Mouse (Mus musculus) layer of hippocampus, adult 9-10 months (tissue): ENCODE measurements at regions not wholly inside any gene's neighbourhood (a gene's known extent, or its start where the extent isn't known, plus 50 kb on each side); places are given as distances from the start of the nearest gene placed in this dataset.

ENCODE experiments used
- DNase-seq: peaks from one replicate; pipeline ENCODE4 v3.0.0; 2022; ENCODE audit warnings: low spot score

DNA sequence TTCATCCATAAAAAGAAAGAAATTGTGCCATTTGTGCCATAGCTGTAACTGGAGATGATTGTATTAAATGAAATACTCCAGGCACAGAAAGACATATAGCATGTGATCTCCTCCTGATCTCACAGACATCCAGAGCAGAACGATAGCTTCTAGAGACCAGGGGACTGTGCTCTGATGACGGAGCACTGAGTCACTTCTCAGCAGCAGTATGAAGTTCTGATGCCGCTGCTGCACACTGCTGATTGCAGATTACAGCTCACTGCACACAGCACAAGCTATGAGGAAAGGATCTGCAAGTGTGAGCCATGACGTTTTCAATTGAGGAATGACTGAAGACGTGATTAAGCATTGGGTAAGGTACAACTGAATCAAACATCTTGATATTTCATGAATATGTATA lies 190.6 kb upstream of the Adamts9 start:
- DNase-seq = no peak

DNA sequence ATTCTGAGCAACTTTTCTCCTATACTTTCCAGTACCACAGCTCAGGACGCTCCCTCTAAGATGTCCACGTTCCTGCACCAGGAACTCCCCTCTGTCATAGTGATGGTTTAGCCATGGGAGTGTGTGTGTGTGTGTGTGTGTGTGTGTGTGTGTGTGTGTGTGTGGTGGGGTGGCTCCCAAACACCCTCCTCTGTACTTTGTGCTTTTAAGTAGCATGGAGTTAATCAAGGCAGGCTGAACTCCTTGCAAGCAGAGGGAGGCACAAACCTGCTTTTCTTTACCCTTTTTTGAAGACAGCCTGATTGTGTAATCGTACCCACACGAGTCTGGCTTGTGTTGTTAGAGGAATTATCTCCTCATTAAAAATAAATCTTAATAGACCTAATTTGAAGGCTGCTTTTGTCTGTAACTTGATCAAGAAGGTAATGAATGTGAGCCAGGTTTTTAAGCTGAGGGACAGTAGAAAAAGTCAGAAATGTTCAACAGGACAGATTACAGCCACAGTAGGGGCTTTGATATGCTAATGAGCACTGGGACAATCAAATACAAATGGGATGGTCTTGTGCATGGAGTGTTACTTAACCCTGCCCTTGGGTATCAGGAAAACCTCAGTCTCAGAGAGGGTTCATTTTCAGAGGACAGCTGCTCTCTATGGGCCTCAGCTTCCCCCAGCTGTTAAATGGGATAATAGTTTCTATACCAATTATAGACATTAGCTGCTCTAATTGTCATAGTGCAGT lies 187.8 kb upstream of the Adamts9 start:
- DNase-seq = no peak

DNA sequence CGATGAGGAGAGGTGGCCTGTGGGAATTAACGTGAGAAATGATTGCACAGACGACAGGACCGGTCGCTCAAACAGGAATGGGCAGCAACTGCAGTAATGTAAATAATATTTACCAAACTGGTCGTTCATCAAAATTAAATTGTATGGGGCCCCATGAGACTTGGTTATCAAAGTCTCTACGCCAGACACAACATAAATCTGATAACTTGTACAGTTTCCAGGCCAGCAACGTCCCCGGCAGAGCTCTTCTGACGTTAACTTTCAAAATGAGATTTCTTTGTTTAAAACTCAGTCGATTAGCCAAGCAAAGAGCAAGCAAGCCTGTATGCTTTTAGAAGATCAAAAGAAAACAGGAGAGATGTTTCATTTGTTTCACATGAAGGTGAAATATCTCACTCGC lies 176.2 kb upstream of the Adamts9 start:
- no peak for DNase-seq

DNA sequence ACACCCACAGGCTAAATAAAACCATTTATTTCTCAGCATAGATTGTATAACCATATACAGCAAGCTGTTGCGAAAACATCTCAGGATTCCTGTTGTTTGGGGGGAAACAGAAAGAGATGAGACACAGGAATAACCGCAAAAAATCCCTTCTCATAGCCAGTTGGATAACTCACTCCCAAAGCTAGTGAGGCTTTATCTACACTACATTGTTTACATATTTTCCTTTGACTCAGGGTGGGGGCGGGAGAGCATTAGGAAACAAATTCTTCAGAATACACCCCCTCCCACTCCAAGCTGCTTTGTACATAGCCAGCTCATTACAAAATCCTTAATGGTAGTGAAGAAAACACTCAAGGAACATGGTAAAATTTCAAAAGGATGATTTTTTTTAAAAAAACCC lies 170.1 kb upstream of the Adamts9 start:
- DNase-seq = no peak

DNA sequence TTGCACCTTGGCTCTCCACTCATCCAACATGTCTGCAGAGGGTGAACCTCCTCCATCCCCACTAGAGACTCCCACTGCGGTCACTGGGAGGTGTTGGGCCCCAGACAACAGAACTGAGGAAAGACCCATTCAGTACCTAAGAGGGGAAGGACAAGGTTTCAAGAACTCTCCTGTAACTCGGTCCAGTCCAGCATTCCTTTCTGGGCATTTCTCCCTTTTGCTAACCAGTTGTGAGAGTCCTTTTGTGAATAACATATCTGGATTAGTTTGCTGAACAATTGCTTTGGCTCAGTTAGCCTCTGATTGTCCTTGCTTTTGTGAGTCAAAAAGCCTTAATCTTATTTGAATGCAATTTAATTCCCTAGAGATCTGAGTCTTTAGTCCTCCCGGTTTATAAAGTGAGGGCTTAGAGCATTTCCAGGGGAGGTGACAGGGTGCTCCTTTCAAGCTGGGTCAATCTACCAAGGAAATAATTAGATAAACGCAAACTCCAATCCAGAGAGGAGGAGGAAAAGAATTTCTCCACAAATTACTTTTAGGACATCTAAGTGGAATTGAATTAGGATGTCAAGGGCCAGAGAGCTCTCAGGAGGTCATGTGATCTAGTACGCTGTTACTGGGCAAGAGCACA lies 151.6 kb upstream of the Adamts9 start:
- no peak for DNase-seq

DNA sequence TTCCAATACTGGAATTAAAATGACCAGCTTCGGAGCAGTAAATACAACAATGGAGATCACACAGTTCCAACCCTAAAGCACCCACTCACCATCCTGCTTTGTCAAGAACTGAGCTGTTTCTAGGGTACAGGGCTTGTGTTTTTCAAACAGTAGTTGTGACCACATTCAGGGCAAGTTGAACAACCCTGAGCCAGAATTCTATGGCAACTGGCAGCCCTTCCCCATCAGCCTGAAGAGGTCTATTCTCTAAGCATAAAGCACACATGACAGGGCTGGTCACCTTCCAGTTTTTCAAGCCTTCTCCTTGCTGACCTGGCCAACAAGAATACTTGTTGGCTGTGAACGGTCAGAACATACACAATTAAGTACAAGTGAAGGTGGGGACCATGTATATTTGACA lies 150.5 kb upstream of the Adamts9 start:
- DNase-seq = no peak

DNA sequence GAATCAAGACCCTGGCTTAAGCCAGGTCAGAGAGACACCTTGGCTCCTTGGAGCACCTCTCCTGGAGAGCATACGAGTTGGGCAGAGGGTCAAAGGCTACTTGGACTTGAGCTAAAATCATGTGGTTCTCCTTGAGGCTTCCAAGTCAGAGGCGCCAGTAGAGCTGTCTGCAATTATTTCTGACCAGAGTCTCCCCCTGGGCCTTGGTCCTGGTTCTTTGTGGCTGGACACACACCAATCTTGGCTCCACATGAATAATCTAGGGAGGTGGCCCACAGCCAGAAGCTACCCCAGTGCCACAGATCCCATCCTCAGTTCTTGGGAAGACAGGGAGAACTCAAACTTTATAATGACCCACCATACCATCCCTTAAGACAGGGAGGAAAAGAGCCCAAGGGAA lies 144.0 kb upstream of the Adamts9 start:
- no peak for DNase-seq

DNA sequence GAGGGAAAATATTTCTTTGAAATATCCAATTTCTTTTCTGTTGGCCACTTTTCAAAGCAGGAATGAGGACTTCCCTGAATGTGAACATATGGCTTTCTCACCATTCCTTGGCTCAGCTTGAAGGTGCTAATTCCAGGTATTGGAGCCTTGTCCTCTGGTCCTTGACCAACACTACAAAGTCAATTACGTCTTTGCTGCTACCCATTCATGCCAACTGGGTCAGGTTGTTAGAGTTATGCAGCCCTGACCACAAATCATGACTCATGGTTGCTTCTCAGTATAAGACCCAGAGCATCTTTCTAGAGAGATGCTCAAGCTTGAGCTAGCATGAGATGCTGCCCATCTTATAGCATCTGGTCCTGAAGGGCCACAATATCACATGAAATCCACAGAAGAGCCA lies 141.0 kb upstream of the Adamts9 start:
- no peak for DNase-seq

DNA sequence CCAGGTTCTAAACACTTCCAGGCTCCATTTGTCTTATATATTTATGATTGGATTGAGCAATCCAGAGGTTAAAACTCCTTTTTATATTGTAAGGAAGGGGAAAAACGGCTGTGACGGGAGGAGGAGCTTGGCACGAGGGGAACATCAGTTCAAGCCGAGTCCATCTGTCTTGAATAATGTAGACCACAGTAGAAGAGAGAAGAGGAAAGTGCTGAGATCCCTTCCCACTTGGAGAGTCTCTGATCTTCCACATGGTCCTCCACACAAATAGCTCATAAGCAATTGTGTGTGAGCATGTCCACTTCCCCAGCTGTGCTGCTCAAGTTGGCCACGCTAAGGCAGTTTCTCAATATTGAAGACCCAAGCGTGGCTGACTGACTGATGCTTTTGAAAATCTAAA lies 140.4 kb upstream of the Adamts9 start:
- no peak for DNase-seq

DNA sequence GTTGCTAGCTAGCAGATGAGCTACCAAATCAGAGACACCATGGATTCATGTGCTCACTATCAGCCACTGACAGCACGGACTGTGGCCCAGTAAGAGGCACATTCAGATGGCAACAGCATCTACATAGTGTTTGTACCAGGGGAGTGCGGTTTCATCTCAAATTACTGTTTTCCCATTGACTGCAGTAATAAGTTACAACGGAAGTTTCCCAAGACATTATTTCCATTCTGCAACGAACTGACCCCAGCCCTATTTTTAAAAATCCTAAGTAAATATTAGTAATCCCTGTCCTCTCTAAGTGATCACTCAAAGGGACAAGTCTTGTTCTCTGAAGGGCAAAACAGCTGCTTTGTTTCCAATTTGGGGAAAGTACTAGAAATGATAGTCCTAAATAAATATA lies 138.9 kb upstream of the Adamts9 start:
- DNase-seq = no peak

DNA sequence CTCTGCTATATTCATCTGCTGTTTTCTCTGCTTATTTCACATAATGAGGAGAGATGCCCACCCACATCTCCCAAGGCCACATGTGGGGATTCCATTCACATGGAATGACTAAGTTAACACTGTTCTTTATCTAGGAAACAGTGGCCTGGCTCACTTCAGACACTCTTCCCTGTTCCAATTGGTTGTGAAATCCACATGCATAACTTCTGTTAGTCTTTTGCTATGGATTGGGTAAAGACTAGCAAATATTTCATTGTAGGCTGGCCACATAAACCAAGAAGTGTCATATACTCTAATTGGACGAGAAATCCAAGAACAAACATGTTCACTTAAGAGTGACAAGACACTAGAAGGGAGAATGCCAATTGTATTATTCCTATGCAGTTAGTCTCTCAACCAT lies 133.4 kb upstream of the Adamts9 start:
- no peak for DNase-seq

DNA sequence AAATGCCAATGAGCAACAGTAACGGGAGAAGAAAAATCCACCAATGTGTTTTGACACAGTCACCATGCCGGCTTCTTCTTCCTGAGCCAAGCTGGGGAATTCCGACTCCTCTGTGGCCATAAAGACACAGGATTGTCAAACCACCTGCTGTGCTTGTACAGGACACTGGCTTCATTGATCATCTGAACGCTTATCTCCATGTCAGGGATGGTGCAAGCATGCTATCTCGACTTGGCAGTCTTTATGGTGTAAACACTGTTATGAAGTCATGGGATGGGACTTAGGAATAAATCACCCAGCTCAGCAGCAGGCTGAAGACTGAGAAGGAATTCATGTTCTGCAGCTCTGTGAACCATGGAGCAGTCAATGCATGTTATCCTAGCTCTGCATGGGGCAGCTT lies 132.6 kb upstream of the Adamts9 start:
- DNase-seq = no peak

DNA sequence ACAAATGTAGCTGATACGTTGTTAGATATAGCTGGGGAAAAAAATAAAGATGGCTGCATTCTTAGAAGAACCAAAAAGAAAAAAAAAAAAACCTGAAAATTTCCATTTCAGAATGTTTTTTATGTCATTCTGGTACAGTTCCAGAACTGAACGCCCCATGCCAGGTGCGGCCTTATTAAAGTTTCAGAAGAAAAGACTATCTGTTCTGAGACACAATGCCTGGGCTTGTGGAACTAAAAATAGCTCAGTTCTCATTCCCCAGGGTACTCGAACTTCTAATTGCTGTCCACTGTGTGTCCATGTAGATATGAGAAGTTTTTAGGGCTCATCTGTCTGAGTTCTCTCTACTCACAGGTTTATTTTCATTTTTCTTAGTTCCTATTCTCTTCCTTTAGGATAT lies 131.7 kb upstream of the Adamts9 start:
- DNase-seq = no peak

DNA sequence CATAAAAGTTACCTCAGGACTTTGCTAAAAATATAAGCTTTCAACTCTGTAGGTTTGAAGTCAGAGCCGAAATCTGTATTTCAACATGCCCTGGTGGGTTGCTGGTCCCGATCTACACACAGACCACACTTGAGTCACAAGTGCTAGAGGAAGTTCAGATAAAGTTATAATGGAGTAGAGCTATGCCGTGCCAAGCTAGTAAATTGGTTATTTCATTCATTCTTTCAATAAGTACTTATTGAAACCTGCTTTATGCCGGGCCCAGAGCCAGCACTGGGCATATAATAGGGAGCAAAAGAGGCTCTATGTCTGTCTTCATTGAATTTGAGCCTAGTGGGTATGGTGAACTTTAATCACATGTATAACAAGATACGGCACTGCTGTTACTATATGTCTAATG lies 127.6 kb upstream of the Adamts9 start:
- DNase-seq = no peak

DNA sequence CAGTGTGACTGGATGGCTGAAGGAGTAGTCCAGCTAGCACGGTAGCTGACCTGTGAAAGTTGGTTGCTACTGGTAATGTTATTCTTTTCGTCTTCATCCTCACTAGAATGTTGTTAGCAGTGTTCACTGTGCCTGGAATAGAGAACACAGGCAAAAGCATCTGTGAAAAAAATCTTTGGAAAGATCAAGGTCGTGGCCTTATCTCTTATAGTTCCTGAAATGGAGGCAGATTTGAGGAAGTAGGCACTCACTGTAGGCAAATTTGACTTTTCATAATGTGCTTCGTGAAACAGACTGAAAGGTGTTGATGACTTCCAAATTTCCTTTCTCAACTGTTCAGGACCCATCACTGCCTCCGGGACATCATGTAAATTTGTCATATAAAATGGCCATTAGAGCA lies 124.5 kb upstream of the Adamts9 start:
- no peak for DNase-seq

DNA sequence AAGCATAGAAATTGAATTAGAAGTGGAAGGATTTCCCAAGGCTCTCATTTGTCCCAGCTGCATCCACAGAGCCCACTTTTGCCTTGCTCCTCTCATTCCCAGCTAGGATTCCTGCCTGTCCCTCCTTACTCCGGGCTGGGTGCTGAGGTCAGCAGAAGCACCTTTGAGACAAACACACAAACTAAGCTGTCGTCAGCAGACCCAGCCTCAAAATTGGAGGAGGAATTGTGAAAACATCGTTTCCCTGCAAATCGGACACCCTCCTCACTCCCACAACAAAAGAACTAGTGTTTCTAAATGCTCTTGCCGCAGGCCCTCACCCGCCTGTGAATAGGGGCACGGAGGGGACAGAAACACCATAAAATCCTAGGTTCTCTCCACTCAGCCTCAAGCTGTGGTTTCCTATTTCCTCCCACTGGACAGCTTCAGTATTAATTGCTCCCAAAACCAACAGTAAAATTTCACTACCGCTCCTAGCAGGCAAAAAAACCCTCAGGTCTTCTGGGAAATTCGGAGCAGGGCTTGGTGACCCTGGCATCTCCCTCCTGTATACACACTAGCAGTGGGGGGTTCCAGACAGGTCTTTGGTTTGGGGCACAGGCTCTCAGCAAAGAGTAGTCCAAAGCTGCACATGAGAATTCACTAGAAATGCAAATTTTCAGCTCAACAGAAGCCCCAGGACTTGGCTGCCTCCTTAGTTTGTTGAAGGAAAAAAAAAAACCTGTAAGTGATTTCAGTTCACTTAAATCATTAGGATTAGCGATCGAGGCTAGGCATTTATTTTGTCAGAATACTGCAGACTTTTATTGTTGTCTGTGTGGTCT lies 123.5 kb upstream of the Adamts9 start:
- DNase-seq = no peak

DNA sequence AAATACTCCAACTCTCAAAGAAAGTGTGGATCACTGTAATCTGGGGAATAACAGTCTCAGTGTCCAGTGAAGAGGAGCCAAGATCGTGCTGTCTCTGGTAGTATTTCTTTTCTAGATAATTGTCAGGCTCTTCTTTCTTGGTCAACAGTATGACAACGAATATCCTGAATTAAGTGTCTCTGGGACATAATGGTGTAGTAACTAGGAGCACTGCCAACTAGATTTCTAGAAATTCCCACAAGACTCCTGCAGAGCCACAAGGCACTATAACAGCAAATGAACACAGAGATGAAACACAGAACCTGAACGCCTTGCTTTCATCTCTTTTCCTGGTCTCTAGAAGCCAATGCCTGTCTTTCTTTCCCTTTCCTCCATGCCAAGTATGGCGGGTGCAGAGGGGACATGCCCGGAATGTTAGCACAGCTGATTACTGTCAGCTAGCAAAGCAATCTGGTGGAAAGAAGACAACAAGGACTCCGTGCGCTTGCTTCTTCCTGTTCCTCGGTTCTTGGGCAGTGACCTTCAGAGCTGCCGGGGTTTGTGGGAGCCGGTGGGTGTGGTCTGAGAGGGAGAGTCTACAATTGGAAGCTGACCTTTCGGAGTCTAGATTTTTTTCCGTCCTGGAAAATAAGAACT lies 122.7 kb upstream of the Adamts9 start:
- no peak for DNase-seq

DNA sequence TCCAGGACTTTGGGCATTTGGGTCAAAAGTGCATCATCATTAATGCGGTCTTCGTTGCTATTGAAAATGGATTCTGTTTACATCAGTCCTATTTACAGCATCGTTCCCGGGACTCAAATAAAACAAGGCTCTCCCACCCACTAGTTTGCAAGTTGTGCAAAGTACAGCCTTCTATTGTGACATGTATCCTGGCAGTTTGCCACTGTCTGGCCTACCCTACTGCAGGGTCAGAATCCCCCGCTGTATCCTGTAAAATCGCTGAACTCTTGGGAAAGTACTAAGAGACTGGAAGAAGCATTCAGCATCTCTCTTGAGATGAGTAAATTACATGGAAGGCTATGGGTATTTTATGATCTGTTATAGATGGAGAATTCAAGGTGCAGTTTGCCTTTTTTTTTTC lies 122.1 kb upstream of the Adamts9 start:
- no peak for DNase-seq

DNA sequence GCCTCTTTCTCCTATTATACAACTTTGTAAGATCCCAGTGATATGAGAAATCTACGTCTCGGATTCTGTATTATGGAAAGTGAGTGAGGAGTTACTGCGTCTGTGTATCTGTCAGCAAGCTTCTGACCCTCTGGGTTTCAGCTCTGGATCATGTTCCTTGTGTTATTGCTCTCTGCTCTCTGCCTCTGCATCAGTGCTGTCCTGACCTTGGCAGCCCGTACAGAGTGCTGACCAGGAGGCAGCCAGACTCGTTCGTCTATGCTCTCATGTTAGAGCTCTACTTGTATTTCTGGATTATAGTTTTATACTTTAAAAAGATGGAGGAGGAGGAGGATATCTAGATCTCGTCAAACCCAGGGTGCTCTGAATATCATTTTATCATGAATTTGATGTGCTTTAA lies 121.1 kb upstream of the Adamts9 start:
- no peak for DNase-seq

DNA sequence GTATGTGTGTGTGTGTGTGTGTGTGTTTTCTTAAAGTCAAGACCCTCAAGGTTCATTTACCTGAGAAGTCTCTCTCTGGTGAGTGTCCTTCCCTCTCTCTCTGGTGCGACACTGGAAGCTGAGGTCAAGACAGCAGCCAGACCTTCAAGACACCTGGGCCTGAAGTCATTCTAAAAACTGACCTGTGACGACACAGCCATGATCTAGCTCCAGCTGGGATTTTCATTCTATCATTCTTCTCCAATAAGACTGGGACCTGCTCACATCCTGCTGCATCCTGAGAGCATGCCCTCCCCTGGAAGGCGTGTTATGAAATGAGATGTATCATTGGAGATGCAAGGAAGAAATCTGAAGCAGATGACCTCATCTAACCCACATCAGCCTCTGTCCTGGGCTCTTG lies 118.4 kb upstream of the Adamts9 start:
- no peak for DNase-seq

DNA sequence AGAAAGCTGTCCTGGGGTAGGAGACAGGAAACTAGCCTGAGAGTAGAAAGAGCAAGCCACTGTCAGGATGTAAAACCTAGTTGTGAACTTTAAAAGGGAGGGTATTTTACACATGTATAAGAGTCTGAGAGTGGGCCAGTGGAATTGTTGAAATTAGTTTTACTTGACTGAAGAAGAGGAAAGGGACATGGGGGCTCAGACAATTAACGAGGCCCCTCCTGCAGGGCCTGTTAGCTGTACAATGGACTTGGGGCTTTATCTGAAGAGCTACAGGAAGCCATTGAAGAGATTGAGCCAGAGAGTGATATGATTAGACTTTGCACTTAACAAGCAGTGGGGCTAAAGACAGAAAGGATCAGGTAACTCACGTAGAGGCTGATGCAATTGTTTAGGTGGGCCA lies 102.2 kb upstream of the Adamts9 start:
- DNase-seq = no peak

DNA sequence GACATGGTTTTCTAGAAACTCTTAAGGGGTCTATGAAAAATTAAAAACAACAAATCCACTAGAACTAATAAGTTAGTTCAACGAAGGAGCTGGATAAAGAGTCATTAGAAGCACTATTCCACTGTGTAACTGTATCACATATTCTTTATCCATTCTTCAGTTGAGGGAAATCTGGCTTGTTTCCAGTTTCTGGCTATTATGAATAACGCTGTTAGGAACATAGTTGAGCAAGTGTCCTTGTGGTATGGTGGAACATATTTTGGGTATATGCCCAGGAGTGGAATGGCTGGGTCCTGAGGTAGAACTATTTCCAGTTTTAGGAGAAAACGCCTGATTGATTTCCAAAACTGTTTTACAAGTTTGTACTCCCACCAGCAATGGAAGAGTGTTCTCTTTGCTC lies 97.7 kb upstream of the Adamts9 start:
- no peak for DNase-seq

DNA sequence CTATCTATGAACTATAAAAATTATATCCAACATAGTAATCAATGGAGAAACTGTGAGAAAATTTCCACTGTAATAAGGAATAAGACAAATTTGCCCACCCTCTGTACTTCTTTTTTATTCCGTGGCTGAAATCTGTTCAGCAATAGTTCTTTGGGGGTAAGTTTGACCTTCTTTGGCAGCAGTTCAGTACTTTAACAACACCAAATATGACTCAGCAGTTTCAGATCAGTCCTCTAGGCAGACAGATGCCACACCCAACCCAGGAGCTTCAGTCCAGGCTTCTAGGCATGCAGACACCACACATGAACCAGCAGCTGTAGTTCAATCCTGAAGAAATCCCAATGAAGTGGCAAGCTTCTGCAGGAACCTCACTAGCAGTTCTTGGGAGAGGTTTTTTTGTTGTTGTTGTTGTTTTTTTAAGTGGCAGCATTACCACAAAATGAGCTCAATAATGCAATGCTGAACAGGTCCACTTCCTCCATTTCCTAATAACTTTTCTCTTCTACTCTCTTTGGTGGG lies 88.6 kb upstream of the Adamts9 start:
- DNase-seq = no peak
